Mouse (Mus musculus) 3134 (cell line): ENCODE measurements around the gene Cfap43.

Experiments
- DNase-seq: peaks from one replicate; pipeline ENCODE4 v3.0.0-alpha.2; 2011; ENCODE audit warnings: low spot score; ENCODE audit not compliant: insufficient read length; ENCODE audit errors: extremely low read depth

Gene Cfap43

DNA sequence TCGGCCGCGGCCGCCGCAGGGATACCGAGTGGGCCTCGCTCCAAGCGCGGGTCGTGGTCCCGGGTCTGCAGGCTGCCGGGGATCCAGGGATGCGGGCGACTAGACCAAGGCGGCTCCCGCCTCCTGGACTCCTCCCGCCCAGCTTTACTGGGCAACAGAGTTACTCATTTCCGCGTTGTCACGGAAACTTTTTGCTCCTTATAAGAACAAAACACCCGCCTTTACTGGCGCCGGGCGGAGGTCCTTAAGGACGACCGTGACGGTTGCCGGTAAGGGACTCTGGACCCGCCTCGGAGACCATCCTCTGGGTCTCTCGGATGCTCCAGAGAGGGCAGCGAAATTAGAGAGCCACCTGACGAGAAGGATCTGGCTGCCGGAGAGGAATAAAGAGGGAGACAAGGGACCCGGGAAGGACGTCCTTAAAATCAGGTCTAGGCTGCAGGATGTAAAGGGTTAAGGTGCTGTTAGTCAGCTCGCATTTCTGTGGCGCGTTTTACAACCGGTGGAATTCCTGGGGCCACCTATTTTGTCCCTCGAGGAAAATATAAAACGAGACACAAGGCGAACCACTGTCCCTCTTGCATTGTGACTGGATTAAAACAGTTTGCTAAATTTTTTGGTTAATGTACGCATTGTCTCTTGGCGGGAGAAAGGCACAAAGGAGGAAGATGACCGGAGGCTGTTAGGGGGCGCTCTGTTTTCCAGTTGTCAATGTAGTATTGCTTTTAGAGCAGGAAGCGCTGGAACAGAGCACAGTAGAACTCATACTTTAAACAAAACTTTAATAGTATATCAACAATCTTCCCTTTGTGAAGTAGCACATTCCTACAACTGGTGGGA is at the start of gene Cfap43, which contains the start of gene Itprip:
Gene Cfap43, minus strand, starts transcription at position 162 of the 840 bp plus-strand sequence.
Gene Itprip, minus strand, starts transcription at position 174 of the 840 bp plus-strand sequence.
- DNase-seq = peak; percentile 97

DNA sequence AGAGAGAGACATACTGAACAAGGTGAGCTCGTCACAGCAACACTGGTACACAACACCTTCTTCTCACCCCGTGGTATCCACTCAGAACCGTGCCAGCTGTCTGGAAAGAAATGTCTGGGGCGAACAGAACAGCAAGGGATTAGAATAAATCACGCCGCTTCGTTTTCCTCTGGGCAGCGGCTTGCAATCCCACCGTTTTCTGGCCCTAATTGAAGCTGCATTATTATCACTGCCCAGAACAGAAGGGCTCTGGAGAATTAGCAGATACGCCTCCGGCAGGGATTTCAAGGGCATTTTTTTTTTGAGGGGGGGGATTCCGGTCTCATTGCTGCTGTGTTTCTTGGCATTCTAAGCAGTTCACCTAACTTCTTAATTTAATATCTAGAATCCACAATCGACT is 39.1 kb upstream of the Cfap43 start:
- no peak for DNase-seq

DNA sequence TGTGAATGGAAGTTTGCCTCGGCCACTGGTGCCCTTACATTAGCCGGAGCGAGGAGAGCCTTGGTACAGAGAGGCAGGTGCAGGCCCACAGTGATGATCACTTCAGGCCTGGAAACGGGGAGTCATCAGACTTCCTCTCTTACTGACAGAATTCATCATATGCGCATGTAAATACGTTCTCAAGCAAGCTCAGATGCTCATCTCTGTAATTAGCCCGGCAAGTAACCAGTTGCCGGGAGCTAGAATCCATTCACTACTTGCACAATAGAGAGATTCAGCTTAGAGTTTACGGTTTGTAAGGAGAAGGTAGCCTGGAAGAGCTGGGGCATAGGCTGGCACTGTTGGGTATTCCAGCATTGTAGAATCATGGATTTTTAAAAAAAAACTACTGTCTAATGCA is 34.1 kb upstream of the Cfap43 start:
- DNase-seq = no peak

DNA sequence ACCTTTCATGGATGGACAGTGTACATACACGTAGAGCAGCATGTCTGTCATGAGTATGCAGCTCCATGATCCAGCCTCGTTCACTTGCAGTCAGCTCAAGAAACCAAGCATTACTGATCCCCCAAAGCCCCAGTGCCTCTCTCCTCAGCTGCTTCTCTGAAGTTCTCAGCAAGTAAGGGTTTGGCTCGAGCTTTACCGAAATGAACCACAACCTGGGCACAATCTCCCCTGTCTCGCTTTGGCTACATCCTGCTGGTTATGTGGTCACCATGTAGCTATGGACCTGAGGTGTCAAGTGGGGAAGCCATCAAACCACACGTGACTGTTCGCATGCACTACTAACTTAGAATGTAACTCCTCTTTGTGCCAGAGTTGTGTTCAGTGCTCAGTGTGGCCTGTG is 31.9 kb upstream of the Cfap43 start:
- DNase-seq = no peak

DNA sequence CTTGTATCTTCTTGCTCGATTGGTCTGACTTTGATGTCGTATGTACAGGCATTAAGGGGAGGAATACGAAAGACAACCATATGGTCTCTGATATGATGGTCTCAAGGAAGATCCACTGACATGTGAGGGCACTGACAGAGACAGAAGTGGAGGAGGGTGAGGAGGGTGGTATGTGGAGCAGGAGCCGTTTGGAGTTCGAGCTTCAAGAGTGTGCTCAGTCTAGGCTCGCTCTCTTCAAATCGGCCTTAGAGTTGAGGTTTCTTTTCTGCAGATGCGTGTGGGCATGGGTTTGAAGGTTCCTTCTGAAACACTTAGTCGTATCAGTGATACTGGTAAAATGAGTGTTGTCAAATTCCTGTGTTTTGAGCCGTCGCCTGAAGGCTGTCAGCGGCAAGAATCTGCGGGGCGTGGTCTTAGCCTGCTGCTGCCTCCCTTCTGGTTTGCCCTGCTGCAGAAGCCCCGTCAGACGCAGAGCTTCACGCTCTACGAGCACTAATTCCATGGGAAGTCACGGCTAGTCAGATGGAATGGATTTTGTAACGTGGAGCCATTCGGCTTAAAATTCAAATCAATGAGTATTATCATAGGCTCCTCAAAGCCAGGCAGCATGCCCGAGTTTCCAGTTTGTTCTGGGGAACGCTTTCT is 27.9 kb upstream of the Cfap43 start:
- no peak for DNase-seq

DNA sequence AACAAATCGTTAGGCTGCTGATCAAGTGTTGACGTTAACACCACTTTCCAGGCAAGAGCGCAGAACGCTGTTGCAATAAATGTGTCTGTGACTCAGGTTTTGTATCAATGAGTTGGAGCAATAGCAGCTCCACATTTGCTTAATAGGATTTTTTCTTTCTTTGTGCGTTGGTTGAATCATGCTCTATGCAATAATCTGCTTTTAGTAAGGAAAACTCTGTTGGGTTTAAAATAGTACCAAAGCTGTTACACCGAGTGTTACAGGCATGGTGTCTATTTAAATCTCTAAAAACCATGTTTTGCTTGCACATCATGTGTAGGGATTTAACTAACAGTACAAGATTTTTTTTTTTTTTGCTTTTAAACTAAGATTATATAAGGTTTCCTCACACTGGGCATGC is 20.3 kb upstream of the Cfap43 start:
- no peak for DNase-seq

DNA sequence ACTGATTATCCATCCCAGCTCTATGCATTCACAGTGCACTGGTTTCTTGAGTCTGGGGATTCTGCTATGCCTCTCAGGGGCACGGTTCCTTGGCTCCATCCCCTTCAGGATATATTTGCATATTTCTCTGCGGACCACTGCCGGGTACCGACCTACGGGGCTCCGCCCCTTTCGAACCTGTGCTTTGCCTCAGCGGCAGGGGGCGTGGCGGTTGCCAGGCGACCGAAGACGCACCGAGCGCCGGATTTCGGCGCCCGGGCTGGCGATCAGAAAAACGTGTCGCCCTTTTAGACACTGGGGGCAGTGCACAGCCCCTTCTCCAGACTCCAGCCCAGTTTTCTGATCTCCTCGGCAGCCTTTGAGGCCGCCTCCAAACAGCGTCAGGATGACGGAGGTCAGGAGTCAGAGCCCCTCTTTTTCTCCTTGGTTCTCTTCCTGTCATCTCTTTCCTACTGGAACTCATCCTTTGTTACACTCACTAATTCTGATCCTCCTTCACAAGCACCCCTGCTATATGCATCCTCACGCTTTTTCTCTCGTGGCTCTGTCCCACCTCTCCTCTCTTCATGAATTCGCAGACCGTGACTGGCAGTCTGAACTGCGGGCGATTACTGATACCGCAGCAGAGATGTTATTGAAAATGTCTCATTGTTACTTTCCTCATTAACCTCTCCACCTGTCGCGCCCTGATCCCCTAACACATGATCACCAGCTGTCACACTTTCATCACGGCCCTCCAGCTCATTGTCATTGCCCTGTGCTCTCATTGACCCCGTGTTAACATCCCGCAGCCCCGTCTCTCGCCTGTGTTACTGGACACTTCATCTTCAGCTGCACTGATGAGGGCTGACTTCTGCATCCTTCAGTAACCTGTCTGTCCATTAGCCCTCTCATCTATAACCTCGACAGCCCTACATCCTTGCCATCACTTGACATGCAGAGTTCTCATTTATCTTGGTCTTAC is 18.6 kb upstream of the Cfap43 start, which contains the start of gene Cfap58:
Gene Cfap58, plus strand, starts transcription at position 233 of the 964 bp plus-strand sequence.
- no peak for DNase-seq

DNA sequence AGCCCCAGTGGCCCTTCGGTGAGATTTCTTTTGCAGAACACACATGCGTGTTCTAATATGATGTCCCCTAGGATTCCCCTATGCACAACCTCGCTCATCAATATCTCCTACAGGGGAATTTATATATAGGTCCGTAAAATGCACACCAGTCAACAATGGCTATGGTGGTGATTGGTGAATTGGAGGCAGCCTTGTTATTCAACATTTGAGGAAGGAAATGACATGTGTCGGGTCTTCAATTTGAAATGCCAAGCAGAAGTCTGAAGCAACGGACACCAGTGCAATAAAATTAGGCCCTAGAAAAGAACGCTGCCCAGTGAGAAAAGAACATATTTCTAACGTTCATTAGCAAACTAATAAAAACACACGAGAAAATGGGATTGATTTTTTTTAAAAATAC is 17.9 kb upstream of the Cfap43 start:
- no peak for DNase-seq

DNA sequence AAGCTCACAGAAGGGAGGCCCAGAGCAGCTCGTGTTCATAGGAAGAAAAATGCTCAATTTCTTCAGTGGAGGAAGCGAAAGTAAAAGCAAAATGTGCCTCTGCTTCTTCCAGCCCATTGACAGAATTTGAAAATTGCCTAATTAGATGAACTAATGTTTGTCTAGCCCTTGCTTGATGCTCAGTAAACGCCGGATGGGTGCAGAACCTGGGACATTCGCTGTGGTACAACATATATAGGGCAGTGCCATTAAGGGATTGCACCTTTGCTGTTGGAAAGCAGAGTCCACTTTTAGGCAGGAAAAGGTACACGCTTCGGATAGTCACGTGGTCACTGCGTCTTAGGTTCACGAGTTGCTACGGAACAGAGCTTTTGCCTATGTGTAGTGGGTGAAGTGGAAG is 17.4 kb upstream of the Cfap43 start:
- DNase-seq = no peak

DNA sequence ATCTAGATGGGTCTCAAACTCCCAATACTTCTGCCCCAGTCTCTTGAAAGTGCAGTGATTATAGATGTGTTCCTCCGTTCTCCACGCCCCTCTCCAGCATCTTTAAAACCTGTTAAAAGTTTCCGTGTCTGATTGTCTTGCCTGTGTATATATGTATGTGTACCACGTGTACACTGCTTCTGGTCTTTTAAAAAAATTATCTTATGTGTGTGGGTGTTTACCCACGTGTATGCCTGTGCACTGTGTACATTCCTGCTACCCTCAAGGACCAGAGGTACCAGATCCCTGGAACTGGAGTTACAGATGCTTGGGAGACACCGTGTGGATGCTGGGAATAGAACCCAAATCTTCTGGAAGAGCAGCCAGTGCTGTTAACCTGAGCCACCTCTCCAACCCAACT is 16.4 kb upstream of the Cfap43 start:
- no peak for DNase-seq

DNA sequence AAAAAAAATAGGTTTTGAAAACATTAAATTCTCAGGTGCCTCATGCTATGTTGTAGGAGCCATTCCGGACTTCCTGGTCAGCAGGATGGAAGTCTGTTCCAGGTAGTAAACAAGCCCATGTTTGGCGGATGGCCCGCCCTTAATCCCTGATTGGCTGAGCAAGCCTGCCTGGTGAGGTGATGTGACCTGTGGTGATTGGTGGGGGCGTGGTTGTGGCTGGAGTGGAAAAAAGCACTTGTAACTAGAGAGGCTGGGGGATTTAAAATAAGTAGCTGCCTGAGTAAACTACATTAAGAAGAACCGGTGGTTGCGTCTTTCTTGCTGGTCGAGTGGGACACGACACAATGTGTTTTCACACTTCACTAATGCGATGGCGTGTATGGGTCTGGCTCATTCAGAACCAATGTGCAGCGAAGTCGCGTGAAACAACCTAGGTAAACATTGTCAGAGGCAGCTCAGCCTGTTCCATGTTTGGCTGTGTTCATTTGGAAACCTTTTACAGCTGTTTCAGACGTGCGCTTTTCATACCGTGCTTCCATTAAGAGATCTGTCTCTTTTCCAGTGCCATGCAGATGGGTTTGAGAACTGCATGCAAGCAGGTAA is 15.7 kb upstream of the Cfap43 start:
- DNase-seq = no peak

DNA sequence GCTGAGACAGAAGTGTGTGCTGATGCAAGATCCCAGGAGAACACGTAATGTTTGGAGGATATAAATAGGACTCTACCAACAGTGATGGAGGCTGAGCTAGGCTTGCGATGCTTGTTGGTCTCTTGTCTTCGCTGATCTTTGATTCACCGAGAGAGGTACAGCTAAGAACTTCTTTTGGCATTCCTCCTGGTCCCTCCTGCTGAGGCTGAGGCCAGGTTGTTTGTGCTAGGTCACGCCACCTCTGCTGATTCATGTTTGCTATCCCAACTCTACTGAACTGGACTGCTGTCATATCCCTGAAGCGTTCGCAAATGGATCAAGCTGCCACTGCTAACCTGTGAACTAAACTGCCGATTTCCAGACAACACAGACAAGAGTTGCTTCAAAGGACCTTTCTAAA is 15.1 kb upstream of the Cfap43 start:
- no peak for DNase-seq

DNA sequence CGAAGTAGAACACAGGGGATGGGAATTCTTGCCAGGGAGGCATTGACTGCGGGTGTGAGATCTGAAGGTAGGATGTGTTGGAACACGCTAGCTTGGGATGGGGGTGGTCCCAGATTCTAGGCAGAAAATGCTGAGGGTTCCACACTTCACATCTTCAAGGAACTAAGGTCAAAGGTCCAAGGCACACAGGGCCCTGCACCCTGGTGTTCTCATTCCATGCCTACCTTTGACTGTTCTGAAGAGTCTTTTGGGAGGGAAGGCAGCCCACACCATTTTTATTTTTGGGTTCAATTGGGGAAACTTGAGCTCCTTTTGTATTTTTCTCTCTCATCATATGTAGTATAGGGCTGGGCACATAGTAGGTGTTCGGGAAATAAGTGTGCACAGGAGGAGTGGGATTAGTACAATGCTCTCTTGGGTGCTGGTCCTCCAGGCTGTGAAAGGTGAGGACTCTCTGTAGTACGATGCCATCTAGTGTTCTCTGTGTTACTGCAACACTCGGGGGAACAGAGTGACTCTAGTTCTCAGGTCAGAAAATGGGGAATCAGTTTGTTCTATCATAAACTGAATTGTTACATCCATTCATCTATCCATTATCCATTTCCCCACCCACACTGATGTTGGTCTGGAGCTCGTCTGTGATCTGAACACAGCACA is 13.0 kb upstream of the Cfap43 start:
- no peak for DNase-seq

DNA sequence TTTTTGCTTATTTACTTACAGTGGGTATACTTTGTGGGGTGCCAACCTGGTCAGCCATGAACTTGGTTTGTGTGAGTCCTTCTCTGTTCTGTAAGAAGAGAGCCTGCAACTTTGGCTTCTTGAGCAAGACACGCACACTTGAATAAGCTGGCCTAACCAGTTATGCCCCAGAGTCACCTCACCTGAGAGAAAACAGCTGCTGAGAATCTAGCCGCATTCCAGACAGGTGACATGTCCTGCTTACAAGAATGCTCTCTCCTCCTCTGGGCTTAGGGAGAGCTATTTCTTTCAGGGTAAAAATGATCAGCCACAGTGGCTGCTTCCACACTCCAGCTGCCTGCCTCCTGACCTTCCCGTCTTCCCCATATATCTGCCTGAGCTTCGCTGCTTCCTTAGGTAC is 10.0 kb upstream of the Cfap43 start:
- DNase-seq = no peak

DNA sequence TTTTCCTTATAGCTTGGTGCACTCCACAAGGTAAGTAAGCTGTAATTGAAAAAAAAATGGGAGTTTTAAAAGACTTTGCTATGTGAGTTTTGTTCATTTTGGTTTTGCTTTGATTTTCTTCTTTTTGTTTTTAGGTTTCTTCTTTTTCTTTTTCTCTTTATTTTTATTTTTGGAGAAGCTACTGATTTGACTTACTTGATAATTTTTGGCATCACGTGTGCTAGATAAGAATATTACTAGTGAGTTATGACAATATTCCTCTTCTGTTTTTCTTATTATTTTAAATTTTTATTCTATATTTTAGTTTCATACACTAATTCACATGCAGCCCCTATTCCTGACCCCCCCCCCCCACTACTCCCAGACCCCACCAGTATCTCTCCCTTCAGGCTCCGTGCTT is 7.9 kb upstream of the Cfap43 start:
- no peak for DNase-seq

DNA sequence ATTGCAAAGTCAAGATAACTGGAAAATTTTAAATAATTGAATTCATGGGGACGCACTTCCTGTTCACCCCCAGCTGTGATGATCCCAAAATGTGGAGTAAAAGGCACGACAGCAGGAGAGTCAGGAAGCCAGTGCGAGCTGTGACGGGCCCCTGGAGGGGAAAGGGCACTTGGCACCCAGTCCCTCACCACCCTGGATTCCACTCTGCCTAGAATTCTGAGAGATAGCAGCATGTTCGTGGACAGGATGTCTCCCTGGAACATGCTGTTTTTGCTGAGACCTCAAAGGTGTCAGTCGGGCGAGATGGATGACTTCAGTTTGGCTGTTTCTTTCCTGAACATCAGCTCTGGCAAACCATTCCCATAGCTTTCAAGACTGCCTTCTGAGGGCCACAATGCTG is 6.7 kb upstream of the Cfap43 start:
- no peak for DNase-seq

DNA sequence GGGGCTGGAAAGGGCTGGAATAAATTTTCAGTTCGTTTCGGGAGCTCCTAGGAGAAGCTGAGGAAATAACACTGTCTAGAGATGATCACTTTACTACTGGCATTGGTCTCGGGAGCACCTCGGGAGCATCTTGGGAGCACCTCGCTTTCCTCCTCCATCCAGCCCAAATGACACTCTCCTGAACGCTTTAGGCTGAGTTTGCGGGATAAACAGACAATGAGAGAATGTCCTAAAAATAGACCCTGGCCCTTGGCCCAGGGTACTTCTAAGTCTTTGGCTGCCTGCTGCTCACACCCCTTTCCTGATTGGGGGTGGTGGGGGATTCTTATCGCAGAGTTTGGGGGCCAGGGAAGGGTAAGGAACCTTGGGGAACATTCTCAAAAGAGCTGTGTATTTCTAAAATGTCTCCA is 884 bp upstream of the Cfap43 start:
- peak; percentile 44 for DNase-seq

DNA sequence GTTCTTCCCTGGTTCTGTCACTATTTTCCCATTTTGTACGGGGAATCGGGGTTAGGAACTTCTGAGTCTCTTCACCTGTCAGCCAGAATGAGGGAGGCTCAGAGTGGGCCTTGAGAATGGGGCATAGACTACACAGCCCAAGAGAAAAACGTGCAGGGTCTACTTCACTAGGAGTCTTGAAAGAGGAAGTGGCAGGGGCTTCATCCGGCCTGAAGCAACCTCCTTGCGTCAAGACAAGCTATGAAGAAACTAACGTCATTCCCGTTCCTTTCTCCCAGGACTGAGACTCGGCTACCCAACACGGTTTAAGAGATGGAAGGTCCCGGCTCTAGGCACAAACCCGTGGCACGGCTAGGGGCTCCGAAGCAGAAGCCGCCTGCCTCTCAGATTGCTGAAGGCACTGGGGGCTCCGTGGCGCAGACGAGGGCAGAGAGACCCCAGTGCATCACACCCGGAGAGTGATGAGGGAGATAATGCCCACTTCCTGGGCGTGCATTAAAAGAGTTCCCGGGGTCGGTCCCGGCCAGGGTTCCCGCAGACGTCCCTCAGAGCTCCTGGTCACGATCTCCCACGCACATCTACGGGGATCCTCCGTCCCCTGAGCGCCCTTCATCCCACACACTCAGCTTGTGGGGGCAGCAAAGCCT is 509 bp downstream of the Cfap43 start:
- no peak for DNase-seq

DNA sequence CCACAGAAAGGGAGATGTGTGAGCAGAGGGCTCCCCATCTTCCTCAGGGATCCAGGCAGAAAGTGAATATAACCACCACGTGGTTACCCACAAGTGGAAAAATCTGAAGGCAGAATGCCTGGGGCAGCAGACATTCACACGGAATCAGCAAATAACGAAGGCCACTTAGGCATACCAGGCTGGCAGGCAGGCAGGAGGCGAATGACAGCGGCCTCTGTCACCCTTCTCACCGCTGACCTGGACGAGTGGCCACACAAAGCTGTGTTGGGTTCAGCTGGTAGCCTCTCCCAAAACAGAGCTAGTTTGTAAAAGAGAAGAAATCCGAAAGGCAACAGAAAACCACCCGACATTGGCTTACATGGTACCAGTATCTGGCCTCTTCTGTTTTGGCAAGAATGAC is 1.1 kb downstream of the Cfap43 start:
- peak; percentile 37 for DNase-seq

DNA sequence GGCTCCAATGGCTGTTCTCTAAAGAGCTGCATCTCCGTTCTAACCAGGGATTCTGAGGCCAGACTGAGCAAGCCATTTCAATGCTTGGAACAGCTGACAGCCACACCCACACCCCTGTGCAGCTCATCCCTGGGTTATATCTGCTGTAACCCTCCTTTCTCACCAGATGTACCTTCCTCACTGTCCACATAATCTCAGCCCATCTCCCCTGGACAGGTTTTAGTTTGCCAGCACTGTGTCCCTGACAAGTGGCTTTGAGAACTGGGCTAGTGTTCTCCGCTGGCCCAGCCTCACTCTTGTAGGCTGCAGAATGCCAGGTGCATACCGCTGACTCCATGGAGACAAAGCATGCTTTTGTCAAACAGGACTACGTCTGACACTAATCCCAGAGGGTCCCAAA is 1.7 kb downstream of the Cfap43 start:
- no peak for DNase-seq
